Mouse (Mus musculus): ENCODE measurements around the gene Chrm3.

- TF ChIP-seq USF1 (IDR thresholded peaks at IDR 0.05; ENCODE audit: low read depth) (no peak), CTCF (IDR thresholded peaks at IDR 0.05; ENCODE audit: control insufficient read depth, insufficient read depth, insufficient read length) (no peak), MYOG (IDR thresholded peaks at IDR 0.05; ENCODE audit: control insufficient read depth, extremely low read depth, insufficient read length) (no peak), MAX (IDR thresholded peaks at IDR 0.05) (no peak), MYOD1 (IDR thresholded peaks at IDR 0.05; ENCODE audit: control insufficient read depth, insufficient read length, low read depth) (no peak)
Observed at GRCm38 (mm10) chr13:10220403-10220802, 140.2 kb downstream of the Chrm3 start.
